Mouse (Mus musculus) neural tube, embryonic 11.5 days (tissue): ENCODE results near the gene Dnah8. TPM values are rescaled to one million over a fixed set of nuclear protein-coding genes. Genes with fewer than 3 reads are reported as not detected.
A peak's percentile ranks its signal among the peaks of the same experiment; 100 is the strongest.
"Not testable (repeated sequence)": the region's sequence is repeated elsewhere in the genome, so short reads cannot be mapped to it uniquely, and the experiment has no call there.

Experiments used
- ATAC-seq: fragments of 200-750 bp; cut with Nextera tagmentation; 2 replicates; pipeline ENCODE4 v1.8.0; 2017; ENCODE audit warnings: moderate number of reproducible peaks, mild to moderate bottlenecking, moderate TSS enrichment, moderate library complexity; ENCODE audit not compliant: insufficient read depth, low FRiP score, low TSS enrichment
- DNase-seq: peaks from one replicate; pipeline ENCODE4 v3.0.0-alpha.2; 2015; ENCODE audit warnings: low spot score
- H3K27ac ChIP-seq: fragments of 300-500 bp; sonication (generic); 2 replicates; pipeline ENCODE4 v1.5.1; 2014; ENCODE audit warnings: low read depth, mild to moderate bottlenecking, low read length
- H3K27me3 ChIP-seq: fragments of 300-500 bp; sonication (generic); 2 replicates; pipeline ENCODE4 v1.6.1; 2014; ENCODE audit warnings: mild to moderate bottlenecking, low read length, mixed read lengths; ENCODE audit not compliant: control insufficient read depth, insufficient read depth
- H3K36me3 ChIP-seq: fragments of 300-500 bp; sonication (generic); 2 replicates; pipeline ENCODE4 v1.6.1; 2014; ENCODE audit warnings: mild to moderate bottlenecking, low read length, moderate library complexity, mixed read lengths; ENCODE audit not compliant: control insufficient read depth, insufficient read depth
- H3K4me1 ChIP-seq: fragments of 300-500 bp; sonication (generic); 2 replicates; pipeline ENCODE4 v1.6.1; 2014; ENCODE audit warnings: low read length, mixed read lengths; ENCODE audit not compliant: control insufficient read depth, insufficient read depth
- H3K4me2 ChIP-seq: fragments of 300-500 bp; sonication (generic); 2 replicates; pipeline ENCODE4 v1.6.1; 2014; ENCODE audit warnings: low read depth, mild to moderate bottlenecking, moderate library complexity
- H3K4me3 ChIP-seq: fragments of 300-500 bp; sonication (generic); 2 replicates; pipeline ENCODE4 v1.5.1; 2014; ENCODE audit warnings: low read depth, low read length
- H3K9ac ChIP-seq: fragments of 300-500 bp; sonication (generic); 2 replicates; pipeline ENCODE4 v1.6.1; 2014; ENCODE audit warnings: mild to moderate bottlenecking, low read length
- H3K9me3 ChIP-seq: fragments of 300-500 bp; sonication (generic); 2 replicates; pipeline ENCODE4 v1.6.1; 2016; ENCODE audit warnings: low read length; ENCODE audit not compliant: control insufficient read depth
- WGBS: fragments of 180-500 bp; shearing (Covaris S2); extraction: QIAGEN DNeasy Blood & Tissue Kit; methylation state at CpG from one replicate; pipeline ENCODE4 v1.1.7; 2014; 5-methylcytosine and 5-hydroxymethylcytosine counted together
- polyA plus RNA-seq: library from polyadenylated mRNA; unstranded; fragments of >200 nt; fragmentation: Nextera tagmentation; extraction: Ambion mirVana; gene quantifications from 2 replicates; pipeline ENCODE4 v1.2.1, GENCODE M21; 2014

Gene Dnah8
- polyA plus RNA-seq = 0.61 and 1.1 TPM in 2 replicates

GRCm38 (mm10) chr17:30624132-30624531 is at the start of gene Dnah8:
TSS of gene Dnah8 (plus strand) at chr17:30624354.
- not testable (repeated sequence) for H3K4me3 ChIP-seq, H3K27me3 ChIP-seq, H3K4me2 ChIP-seq, ATAC-seq, H3K9ac ChIP-seq, H3K36me3 ChIP-seq, H3K27ac ChIP-seq, H3K9me3 ChIP-seq, H3K4me1 ChIP-seq, DNase-seq
- no CpG with 5 or more reads among the region's 20 CpGs for WGBS

- Histone ChIP-seq H3K27ac (no peak overlapping the region), H3K4me2 (peak overlapping the region; percentile 59), H3K9me3 (no peaks in the 10 kb centered on the region), H3K9ac (no peak overlapping the region), H3K4me1 (peaks cover 4% of the 10 kb centered on the region; the same call in 1 of the 2 replicates), H3K27me3 (no peaks in the 10 kb centered on the region), H3K4me3 (no peak overlapping the region), H3K36me3 (no peaks in the 10 kb centered on the region)
- 84% methylated on average over 8 of the region's 8 CpGs for WGBS
- DNase-seq = no peak
- ATAC-seq = no peak
Observed at GRCm38 (mm10) chr17:30574783-30575075, 49.4 kb upstream of the Dnah8 start.

- Histone ChIP-seq H3K9ac (peak overlapping the region; percentile 70), H3K27me3 (no peaks in the 10 kb centered on the region), H3K27ac (peak overlapping the region; percentile 78; the same call in 1 of the 2 replicates), H3K9me3 (no peaks in the 10 kb centered on the region), H3K4me3 (peak overlapping the region; percentile 73), H3K4me2 (peak overlapping the region; percentile 59), H3K4me1 (peaks cover 4% of the 10 kb centered on the region; the same call in 1 of the 2 replicates), H3K36me3 (no peaks in the 10 kb centered on the region)
- ATAC-seq (peak; percentile 3; the same call in 1 of the 2 replicates), DNase-seq (peak; percentile 44)
- WGBS = 8% methylated on average over 33 of the region's 35 CpGs
Observed at GRCm38 (mm10) chr17:30575121-30575904, 48.8 kb upstream of the Dnah8 start.

- no peaks in the 10 kb centered on the region for H3K27me3 ChIP-seq
- H3K4me1 ChIP-seq = peaks cover 4% of the 10 kb centered on the region; the same call in 1 of the 2 replicates
- no peaks in the 10 kb centered on the region for H3K36me3 ChIP-seq
- H3K9me3 ChIP-seq = no peaks in the 10 kb centered on the region
- 0% methylated on average over 61 of the region's 94 CpGs for WGBS
- peak within 1 kb of the TSS; percentile 78 for H3K27ac ChIP-seq
- peak; percentile 93 for DNase-seq
- H3K4me3 ChIP-seq = peak within 1 kb of the TSS; percentile 73
- peak; percentile 90 for ATAC-seq
- peak within 1 kb of the TSS; percentile 70 for H3K9ac ChIP-seq
- H3K4me2 ChIP-seq = peak within 1 kb of the TSS; percentile 59
Observed at GRCm38 (mm10) chr17:30575941-30576773, 48.0 kb upstream of the Dnah8 start, which contains the start of gene Btbd9. TSS of gene Btbd9 (minus strand) at chr17:30576488.

GRCm38 (mm10) chr17:30576946-30577345 is 47.2 kb upstream of the Dnah8 start:
- no peaks in the 10 kb centered on the region for H3K9me3 ChIP-seq
- H3K27ac ChIP-seq = no peak overlapping the region
- no peaks in the 10 kb centered on the region for H3K36me3 ChIP-seq
- ATAC-seq (no peak), DNase-seq (no peak)
- peak overlapping the region; percentile 73 for H3K4me3 ChIP-seq
- WGBS = 67% methylated on average over 12 of the region's 12 CpGs
- H3K4me1 ChIP-seq = peaks cover 4% of the 10 kb centered on the region; the same call in 1 of the 2 replicates
- H3K9ac ChIP-seq = peak overlapping the region; percentile 70
- H3K4me2 ChIP-seq = peak overlapping the region; percentile 59
- no peaks in the 10 kb centered on the region for H3K27me3 ChIP-seq

- H3K4me1 ChIP-seq = peaks cover 4% of the 10 kb centered on the region; the same call in 1 of the 2 replicates
- H3K36me3 ChIP-seq = no peaks in the 10 kb centered on the region
- WGBS = 58% methylated on average over 1 of the region's 1 CpGs
- ATAC-seq (no peak), DNase-seq (no peak)
- no peak overlapping the region for H3K27ac ChIP-seq
- no peak overlapping the region for H3K9ac ChIP-seq
- H3K4me2 ChIP-seq = no peak overlapping the region
- H3K27me3 ChIP-seq = no peaks in the 10 kb centered on the region
- H3K9me3 ChIP-seq = no peaks in the 10 kb centered on the region
- no peak overlapping the region for H3K4me3 ChIP-seq
Observed at GRCm38 (mm10) chr17:30580781-30581180, 43.4 kb upstream of the Dnah8 start.

- H3K9ac ChIP-seq = no peak overlapping the region
- H3K9me3 ChIP-seq = no peaks in the 10 kb centered on the region
- WGBS = 86% methylated on average over 6 of the region's 6 CpGs
- H3K4me2 ChIP-seq = no peak overlapping the region
- H3K4me1 ChIP-seq = peaks cover 4% of the 10 kb centered on the region; the same call in 1 of the 2 replicates
- H3K27ac ChIP-seq = no peak overlapping the region
- no peaks in the 10 kb centered on the region for H3K27me3 ChIP-seq
- no peak for DNase-seq
- H3K4me3 ChIP-seq = no peak overlapping the region
- no peak for ATAC-seq
- H3K36me3 ChIP-seq = no peaks in the 10 kb centered on the region
Observed at GRCm38 (mm10) chr17:30581201-30581600, 43.0 kb upstream of the Dnah8 start.

GRCm38 (mm10) chr17:30582313-30582712 is 41.8 kb upstream of the Dnah8 start:
- ATAC-seq = no peak
- no peak overlapping the region for H3K9ac ChIP-seq
- whole genome bisulfite sequencing = 82% methylated on average over 3 of the region's 3 CpGs

More at GRCm38 (mm10) chr17:30582313-30582712, 41.8 kb upstream of the Dnah8 start:
- H3K36me3 ChIP-seq = no peaks in the 10 kb centered on the region
- H3K27me3 ChIP-seq = no peaks in the 10 kb centered on the region
- no peaks in the 10 kb centered on the region for H3K4me1 ChIP-seq
- H3K27ac ChIP-seq = no peak overlapping the region
- no peak overlapping the region for H3K4me3 ChIP-seq
- no peak overlapping the region for H3K4me2 ChIP-seq
- H3K9me3 ChIP-seq = no peaks in the 10 kb centered on the region
- DNase-seq = no peak
